Mouse (Mus musculus): ENCODE data around the gene Clec16a.
A peak's percentile ranks its signal among the peaks of the same experiment; 100 is the strongest.

Clec16a gene

DNA sequence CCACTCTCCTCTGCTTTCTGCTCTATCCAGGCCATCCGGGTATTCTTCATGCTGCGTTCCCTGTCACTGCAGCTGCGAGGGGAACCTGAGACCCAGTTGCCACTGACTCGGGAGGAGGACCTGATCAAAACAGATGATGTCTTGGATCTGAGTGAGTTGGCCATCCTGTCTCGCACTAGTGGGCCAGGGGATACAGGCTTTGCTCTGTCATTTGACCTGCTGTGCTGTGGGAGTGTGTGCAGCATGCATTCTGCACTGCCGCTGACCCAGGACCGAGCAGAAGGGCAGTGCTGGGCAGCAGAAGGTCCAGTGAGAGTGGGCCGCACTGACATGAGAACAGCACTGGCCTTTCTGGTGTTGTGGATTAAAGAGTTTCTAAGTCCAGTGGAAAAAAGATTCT is 99.6 kb downstream of the Clec16a start:
- DNase-seq (ENCODE audit: low spot score): no peak

DNA sequence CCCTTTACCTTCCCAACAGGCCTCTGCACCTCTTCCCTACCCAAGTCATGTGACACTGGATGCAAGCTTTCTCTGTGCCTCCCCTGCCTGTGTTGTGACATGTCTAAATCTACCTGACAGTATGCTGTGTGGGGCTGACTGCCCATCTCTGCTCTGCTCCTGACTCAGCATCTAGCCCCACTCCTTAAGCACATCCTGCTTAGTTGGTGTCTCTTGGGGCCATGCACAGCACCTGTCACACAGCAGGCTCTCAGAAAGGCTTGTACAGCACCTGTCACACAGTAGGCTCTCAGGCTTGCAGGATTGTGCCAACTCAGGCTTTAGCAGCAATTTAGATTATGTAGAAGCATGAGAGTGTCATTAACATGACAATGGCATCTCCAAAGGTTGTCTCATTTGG is 106.7 kb downstream of the Clec16a start:
- no peak for DNase-seq (ENCODE audit: low spot score)

DNA sequence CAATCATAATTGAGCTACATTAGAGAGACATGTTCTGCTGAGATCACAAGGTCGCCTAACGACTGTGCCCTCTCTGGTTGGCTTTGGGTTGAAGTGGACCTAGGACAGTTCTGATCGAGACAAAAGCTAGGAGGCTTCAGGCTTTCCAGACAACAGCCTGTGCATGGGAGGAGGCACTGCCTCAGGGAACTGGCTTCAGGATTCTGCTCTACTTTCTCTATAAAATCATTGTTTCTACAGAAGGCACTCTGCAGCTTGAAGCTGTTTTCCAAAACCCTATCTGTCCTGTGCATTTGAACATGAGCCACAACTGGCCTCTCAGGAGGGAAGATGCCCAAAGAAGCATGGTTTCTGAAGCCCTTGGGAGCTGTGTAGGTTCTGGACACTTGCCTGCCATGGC is 107.8 kb downstream of the Clec16a start:
- no peak for DNase-seq (ENCODE audit: low spot score)

DNA sequence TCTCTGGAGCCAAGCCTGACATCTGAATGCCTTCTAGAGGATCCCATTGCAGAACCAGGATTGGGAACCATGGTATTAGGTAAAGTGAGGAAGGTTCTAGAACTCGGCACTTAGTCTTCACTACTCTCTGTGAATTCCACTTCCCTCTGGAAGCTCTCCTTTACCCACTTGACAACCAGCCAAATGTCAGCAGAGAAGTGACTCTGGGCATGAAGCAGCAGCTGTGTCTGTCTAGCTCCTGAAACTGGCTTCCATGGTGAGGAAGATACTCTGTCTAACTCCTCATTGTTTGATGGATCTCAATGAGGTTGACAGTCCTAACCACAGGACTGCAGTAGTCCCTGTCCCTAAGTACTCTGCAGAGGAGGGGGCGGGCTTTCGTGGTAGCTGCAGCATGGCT is 110.1 kb downstream of the Clec16a start:
- DNase-seq (ENCODE audit: low spot score): no peak

DNA sequence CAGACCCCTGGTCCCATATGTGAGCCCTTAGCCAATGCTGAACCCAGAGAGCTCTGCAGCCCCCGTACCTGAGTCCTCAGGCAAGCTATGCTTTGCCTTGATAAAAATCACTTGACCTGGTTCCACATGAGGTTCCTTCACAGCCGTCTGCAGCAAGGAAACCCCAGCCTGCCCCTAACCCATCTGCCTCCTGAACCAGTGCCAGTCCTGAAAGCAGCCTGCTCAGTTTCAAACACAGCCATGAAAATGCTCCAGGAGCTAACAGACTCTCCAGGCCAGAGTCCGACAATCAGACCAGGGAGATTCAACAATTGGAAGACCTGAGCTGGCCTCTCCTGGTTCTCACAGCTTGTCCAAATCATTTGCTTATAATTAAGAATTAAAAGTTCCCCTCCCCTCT is 110.8 kb downstream of the Clec16a start:
- DNase-seq (ENCODE audit: low spot score): no peak

DNA sequence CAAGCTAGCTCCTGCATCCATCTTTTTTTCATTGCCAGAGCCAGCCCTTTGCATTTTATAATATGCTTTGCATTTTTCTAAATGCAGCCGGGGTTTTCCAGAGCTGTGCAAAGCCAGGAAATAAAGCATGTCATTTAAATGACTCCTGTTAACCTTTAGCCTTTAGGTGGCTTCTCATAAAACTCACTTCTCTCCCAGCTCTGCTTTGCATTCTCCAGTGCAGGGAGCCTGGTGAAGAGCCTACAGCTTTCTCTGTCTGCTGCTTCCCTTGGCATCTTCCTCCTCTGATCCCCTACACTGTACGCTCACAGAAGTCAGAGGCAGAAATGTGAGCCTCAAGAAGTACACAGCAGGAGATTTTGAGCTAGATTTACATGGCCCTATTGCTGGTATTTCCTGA is 111.3 kb downstream of the Clec16a start:
- no peak for DNase-seq (ENCODE audit: low spot score)

DNA sequence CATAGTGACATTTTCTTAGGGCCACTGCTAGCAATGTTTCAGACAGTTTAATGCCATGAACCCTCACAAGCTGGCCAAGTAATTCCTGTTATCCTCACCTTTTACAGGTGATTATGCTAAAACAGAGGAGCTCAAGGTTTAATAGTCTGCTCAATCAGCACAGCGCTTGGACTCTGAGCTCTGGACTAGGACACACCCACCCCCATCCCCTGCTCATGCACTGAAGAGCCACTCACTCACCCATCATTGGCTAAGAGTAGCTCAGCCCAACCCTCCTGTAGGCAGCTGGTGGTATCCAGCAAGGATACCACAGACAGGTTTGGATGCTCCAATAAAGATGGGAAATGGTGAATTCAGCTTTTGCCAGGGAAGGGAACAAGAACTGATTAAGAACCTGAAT is 111.8 kb downstream of the Clec16a start:
- DNase-seq (ENCODE audit: low spot score): no peak

DNA sequence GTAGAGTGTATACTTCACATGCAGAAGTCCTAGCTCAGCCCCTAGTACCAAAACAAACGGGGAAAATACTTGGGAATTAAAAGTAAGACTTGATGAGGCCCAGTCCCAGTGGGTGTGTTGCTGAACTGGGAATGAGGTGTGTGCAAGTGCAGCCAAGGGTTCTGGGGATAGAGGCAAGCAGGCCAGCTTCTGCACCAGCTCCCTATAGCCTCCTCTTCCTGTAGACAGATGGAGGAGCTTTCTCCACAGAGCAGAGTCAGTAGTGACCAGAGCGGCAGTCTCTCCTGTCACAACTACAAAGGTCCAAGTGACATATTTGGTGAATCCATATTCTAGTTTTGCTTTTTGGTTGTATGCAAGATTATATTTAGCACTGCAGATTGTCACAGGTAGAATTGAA is 114.1 kb downstream of the Clec16a start:
- no peak for DNase-seq (ENCODE audit: low spot score)

DNA sequence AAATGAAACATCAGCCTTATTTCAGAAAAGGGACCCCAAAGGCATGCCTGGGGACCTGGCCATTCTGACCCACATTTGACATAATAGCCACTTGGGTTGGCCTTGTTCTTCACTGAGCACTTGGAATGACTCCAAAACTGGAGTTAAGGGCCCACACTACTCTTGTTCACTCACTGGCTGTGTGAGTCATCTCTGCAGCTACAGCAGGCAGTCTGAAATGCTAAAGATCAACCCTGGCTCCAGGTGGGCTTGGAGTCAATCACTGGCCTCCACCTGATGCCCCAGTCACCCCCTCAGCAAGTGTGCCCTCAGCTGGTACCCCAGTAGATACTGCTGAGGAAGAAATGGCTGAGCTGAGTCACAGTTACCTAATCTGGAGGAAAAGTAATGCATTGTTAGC is 115.4 kb downstream of the Clec16a start:
- DNase-seq (ENCODE audit: low spot score): no peak

DNA sequence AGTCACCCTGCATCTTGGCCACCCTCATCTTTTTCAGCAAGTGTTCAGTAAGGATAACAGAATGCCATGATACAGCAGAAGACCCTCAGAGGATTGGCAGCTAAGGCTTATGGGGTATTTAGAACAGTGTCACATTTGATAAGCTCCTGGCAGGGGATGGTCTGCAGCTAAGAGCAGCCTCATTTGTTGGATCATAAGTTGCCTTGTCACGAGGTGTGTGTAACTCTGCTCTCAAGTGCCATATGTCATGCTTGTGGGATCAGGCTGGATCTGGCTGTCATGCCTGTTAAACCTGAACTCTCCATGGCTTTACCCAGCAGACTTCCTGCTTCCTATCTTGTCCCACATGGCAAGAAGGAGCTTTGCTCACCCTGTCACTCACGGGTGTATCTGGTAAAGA is 116.2 kb downstream of the Clec16a start:
- no peak for DNase-seq (ENCODE audit: low spot score)

DNA sequence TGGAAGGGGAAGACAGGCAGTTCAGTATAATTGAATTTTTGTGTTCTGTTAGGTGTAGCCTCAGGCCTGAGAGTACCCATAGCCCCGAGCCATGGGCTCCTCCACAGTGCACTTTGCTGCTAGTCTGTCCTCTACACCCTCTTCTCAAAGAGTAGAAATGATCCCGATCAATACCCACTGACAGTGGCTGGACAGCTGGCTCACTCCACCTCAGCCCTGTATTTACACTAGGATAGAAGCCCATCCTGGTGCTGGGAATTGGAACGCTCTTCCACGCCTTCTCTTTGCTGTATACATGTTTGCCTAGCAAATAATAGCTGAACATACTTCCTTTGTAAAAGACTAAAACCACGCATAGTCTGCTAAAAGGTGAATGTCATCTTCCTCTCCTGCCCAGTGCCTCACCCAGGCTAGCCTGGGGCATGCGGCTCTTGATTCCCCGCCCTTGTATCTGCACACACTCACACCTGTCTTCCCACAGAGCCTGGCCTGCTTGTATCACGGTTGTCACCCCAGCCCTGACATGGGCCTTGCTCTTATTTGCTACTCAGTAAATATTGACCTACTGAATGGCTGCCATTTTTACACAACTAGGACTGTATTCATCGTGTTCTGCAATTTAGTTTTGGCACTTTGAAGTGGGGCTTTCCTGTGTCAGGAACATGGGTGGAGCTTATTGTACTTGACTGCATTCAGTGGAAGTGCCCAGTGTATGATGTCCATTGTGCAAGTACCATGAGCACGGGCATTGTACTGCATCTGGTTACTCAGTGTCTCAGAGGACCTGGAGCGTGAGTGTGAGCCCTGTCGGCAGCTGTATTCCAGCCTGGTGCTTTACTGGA is 119.0 kb downstream of the Clec16a start:
- no peak for DNase-seq (ENCODE audit: low spot score)

DNA sequence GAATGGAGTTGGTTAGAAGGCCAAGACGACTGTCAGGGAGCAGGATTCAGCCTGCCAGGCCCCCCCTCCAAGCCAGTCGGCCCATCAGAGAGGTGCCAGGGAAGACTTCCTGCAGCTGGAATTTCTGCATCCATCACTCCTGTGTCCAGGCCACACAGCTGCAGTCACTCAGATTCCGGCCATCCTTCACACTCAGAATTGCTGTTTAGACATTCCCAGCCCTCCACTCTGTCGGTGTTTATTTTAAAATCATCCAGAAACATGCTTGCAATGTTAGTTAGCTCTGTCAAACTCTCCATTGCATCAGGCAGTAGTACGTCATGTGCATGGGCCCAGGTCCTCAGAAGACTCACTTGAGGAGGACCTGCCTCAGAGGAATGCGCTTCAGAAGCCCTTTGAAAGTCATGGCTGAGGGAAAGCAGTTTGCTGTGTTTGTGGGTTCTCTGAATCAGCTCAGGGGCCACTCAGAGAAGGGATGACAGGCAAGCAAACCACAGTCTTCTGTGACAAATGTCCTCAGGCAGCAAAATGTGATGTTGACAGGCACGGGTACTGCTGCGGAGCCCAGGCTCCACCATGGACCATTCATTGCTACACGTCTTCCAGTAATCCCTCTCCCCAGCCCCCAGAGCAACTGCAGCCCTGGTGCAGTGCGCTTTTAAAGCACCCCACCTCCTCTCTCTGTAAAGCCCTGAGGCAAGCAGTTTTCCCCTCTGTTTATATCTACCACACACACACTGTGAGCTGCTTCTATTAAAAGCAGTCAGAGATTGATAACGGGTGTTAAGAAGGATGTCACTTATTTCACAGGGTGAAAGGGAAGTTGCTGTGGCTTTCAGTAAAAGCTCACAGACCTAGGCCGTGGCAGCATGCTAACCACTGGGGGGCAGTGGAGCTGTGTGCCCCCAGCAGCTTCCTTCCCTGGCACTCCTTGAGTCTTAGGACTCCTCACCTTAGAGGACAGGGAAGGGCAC is 120.1 kb downstream of the Clec16a start:
- peak; percentile 76 for DNase-seq (ENCODE audit: low spot score)

DNA sequence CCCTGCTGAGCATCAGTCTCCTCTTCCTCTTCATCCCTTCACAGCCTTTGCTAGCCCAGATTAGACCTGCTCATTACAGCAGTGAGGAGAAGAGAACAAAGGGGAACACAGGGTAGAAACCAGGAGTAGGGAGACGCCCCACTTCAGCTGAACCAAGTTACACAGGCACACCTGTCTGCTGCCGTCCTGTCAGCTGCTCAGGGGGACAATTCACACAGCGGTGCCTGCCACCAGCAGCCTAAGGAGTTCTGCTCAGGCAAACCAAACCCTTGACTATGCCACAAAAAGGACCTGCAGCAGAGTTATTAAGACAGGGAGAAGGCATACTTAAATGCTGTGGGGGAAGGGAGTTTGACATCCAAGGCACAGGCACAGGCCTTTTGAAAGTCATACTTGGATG is 121.6 kb downstream of the Clec16a start:
- no peak for DNase-seq (ENCODE audit: low spot score)

DNA sequence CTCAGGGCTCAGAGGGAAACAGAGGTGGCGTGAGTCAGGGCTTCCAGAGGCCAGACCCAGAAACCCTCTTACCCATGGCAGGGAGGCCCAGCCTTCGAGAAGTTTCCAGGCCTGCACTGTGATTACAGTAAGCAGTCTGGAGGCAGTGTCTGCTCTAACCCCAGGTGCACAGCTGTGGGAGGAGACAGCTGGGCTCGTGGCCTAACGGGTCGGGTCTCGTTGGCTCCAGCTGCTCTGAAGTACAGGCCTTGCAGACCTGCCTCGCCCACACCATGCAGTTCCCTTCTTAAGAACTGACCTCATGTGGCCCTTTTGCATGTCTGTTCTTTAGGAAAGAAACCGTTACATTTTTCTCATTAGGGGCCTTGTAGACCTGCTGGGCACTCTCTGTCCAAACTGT is 123.3 kb downstream of the Clec16a start:
- peak; percentile 11 for DNase-seq (ENCODE audit: low spot score)

DNA sequence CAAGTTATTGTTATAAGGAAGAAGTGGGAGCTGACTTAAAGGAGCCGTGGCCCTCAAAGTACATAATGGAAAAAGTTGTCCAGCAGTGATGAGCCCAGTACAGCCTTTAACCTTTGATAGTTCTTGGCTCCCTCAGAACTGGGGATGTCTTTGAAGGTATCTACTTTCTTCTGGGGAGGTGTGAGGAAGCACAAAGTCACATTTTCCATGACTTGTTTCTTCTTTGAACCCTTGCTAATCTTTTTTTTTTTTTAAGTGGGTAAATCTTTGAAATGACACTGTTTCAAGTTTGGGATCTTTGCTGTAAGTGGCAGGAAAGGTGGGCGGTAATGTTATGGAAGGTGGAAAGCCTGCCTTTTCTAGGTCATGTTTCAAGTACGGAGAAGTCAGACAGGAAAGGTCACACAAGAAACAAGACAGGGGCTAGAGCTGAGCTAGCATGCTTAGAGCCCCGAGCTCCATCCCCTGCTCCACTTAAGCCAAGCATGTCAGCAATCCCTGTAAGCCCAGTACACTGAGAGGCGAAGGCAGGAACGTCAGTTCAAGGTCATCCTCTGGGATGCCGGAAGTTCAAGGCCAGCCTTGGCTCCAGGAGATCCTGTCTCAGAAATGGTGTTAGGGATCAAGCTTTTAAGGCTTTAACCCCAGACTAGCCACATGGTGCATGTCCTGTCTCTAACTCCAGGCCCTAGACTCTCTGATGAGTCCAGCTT is 124.0 kb downstream of the Clec16a start:
- peak; percentile 23 for DNase-seq (ENCODE audit: low spot score)

DNA sequence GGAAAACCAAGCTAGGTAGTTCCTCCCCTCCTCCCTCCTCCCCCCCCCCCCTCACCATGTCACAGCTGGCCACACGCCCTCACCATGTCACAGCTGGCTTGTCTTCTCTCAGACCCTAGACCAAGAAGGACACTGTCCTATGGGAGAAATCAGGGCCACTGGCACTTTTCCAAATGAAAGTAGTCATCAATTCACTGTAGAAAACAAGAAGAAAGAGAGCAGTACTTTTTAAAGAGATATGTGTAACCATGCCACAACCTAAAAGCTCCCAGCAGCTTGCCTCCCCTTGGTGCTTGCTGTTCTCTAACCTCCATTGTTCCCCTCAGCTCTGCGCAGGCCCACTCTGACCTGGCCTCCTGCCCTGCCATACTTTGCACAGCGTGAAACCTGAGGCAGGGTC is 124.8 kb downstream of the Clec16a start:
- no peak for DNase-seq (ENCODE audit: low spot score)

DNA sequence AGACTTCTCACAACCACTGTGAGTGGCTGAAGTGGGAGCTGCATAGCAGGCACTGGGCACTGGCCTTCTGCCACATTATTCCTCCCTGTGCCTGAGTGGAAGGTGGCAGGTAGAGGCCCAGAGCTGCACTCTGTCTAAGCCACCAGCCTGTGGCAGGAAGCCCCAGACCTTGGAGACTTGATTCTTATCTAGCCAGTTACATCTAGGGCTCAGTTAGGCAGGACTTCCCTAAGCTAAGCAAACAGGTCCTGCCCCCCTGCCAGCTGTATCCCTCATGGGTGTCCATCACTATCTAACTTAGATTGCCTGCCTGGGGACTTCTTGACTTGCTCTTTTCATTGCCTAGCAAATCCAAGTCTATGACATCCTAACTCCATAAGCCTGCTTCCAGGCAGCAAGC is 127.4 kb downstream of the Clec16a start:
- DNase-seq (ENCODE audit: low spot score): no peak

DNA sequence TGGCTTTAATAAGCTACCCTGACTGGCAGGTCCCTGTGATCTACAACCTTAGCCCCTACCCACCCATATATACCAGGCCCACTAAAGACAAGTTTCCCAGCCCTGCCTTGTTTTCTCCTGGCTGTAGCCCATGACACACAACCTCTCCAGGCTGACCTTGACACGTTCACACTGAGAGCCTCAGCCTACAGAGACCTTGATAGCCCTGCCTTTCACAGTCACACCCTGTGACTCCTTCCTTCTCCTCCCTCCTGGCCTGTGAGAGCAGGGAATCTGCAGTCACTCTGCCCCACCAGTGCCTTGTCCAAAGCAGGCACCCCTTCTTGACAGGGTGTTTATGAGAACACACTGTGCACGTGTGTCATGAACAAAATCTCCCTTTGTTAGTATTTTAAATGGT is 128.9 kb downstream of the Clec16a start:
- DNase-seq (ENCODE audit: low spot score): no peak

DNA sequence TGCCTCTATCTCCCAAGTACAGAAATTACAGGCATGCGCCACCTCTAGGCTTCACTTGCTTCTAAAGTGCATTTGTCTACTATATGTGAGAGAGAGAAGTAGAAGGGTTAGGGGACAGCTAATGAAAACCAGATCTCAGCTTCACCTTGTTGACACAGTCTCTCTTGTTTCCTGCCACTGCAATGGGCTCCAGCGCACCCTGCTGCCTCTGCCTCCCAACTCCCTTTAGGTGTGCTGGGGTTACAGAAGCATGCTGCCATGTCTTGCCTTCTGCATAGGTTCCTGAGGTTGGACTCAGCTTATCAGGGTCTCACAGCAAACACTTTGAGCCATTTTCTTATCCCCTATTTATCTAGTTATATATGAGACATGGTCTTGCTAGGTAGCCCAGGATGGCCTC is 129.8 kb downstream of the Clec16a start:
- DNase-seq (ENCODE audit: low spot score): no peak

DNA sequence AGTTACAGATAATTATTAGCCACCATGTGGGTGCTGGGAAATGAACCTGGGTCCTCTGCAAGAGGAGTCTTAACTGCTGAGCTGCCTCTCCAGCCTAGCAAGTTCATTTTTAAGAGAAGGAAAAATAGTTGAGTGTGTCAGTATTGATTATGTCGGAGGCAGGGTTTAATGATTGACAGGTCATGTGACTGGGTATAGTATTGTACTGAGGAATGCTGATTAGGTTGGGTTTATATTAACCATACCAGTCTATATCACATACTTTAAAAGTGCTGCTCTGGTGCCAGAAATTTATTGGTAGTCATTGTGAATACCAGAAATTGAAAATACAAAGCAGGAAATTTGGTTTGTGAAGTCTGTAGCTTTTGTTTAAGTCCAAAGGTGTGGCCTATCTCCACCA is 130.5 kb downstream of the Clec16a start:
- no peak for DNase-seq (ENCODE audit: low spot score)

DNA sequence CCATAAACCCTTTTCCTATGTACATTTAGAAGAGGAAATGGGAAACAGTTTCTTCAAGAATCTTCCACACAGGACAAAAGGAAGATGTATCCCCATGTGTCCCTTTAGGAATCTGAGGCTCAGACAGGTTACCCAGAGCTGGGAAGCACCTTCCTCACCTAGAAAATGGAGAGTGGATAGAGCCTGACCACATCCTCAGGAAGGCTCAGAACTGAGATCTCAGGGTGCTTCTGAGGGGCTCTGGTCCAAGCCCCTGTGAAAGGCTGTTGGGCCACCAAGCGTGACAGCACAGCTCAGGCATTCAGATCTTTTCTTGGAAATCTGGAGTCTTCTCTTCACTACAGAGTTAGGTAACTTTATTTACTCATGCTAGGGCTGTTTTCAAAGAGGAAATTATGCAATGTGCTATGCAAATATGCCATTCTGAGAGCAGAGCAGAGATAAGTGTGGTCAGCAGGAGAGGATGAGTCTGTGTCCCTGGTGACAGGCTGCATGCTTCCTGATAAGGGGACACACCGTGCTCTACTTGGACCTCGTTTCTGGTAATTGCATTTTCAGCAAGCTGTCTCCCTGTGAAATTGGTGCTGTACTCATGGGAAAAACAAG is 131.4 kb downstream of the Clec16a start:
- no peak for DNase-seq (ENCODE audit: low spot score)

DNA sequence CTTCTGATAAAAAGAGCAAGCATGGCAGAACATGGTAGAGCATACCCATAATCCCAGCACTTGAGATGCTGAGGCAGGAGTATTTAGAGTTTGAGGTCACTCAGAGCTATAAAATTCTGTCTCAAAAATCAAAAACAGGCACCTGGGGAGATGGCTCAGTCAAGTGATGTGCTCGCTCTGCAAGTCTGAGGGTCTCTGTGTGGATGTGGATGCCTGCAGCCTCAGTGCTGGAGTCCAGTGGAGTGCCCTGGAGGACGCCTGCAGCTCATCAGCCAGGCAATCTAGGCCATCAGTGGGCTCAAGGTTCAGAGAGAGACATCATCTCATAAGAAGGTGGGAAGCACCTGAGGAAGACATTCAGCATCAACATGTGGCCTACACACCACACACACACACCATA is 137.4 kb downstream of the Clec16a start:
- no peak for DNase-seq (ENCODE audit: low spot score)

Data from T-cell, adult 2 months (primary cell).